Mouse (Mus musculus): ENCODE data around the gene Nxn. TPM values are rescaled to one million over a fixed set of nuclear protein-coding genes. Genes with fewer than 3 reads are reported as not detected.

Gene Nxn
- total and polyA plus RNA-seq, 3 experiments: 4.4 to 5.0 (median 4.8) TPM

GRCm38 (mm10) chr11:76255431-76256001 lies 143.4 kb downstream of the Nxn start:
- no peaks in the 10 kb centered on the region for H3K9me3 ChIP-seq (replicated peaks)
- H3K4me1 ChIP-seq (ENCODE audit: insufficient read depth, low read depth, low read length): no peaks in the 10 kb centered on the region
- no peak overlapping the region for H3K4me3 ChIP-seq (ENCODE audit: low read depth, low read length)
- TF ChIP-seq GATA1 (IDR thresholded peaks at IDR 0.05; ENCODE audit: borderline replicate concordance, low read length) (no peak), CTCF (IDR thresholded peaks at IDR 0.05; ENCODE audit: low read depth, low read length) (no peak), TAL1 (conservative IDR thresholded peaks at IDR 0.05; ENCODE audit: low read depth, low read length) (no peak), GATA2 (IDR thresholded peaks at IDR 0.05; ENCODE audit: borderline replicate concordance, low read depth, low read length) (no peak), POLR2AphosphoS5 (IDR thresholded peaks at IDR 0.05; ENCODE audit: insufficient replicate concordance, low read depth, low read length) (no peak)
- H3K36me3 ChIP-seq (replicated peaks): peaks cover 54% of the 10 kb centered on the region
- ATAC-seq (ENCODE audit: extremely low read depth, insufficient number of reproducible peaks, low FRiP score, poor library complexity, severe bottlenecking) (no peak), DNase-seq (ENCODE audit: low spot score) (no peak)
- no peaks in the 10 kb centered on the region for H3K27me3 ChIP-seq (ENCODE audit: insufficient read depth, low read length)

DNA sequence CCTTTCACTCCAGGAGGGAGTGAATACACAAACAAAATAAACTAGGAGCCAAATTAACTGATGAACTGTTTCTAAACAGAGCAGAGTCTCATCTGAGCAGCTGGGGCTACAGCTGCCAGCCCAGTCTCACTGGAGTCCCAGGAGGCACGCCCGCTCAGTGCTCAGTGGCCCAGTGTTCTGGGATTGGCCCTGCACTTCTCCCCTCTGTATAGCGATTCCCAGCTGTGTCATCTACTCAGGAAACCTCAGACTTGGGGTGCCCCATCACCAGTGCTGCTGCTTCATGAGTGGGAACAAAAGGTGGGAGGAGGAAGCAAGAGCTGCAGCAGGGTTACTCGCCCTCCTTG lies 145.0 kb downstream of the Nxn start:
- no peaks in the 10 kb centered on the region for H3K27me3 ChIP-seq (ENCODE audit: insufficient read depth, low read length)
- H3K9me3 ChIP-seq (replicated peaks): no peaks in the 10 kb centered on the region
- no peak for TF ChIP-seq GATA1 (IDR thresholded peaks at IDR 0.05; ENCODE audit: borderline replicate concordance, low read length)
- no peak for TF ChIP-seq GATA2 (IDR thresholded peaks at IDR 0.05; ENCODE audit: borderline replicate concordance, low read depth, low read length)
- TF ChIP-seq TAL1 (conservative IDR thresholded peaks at IDR 0.05; ENCODE audit: low read depth, low read length): no peak
- ATAC-seq (ENCODE audit: extremely low read depth, insufficient number of reproducible peaks, low FRiP score, poor library complexity, severe bottlenecking) (no peak), DNase-seq (ENCODE audit: low spot score) (no peak)
- H3K4me1 ChIP-seq (ENCODE audit: insufficient read depth, low read depth, low read length): no peaks in the 10 kb centered on the region
- H3K4me3 ChIP-seq (ENCODE audit: low read depth, low read length): no peak overlapping the region
- H3K36me3 ChIP-seq (replicated peaks): peaks cover 71% of the 10 kb centered on the region

DNA sequence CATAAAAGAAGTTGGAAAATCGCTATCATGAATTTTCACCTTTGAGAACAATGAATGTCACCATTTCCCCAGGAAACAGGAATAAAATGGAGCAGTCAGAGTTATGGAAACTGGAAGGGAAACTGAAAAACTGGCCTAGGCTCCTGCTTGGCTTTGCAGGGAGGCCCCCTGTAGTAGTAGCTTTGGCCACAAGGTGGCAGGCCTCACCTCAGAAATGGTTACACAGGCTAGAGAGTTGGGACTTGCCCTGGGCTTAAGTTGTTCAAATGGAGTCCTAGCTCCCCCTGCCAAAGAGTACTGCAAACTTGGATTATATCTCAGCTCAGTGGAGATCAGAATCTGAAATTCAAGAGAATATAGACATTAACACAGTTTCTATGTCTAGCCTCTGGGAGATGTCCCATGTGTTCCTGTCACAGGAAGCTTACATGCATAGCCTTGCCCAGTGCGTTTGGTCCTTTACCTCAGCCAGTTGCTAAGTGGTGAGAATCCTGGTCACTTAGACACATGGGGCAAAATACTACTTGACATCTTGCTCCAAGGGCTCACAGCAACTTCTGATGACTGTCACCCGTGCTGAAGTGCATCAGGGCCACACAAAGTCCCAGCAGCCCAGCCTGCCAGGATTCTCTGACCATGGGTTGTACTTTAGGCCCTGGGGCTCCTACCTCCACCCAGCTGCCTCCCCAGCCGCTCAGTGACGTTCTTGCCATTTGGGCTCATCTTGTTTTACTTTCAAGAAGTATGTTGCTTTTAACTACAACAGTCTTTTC lies 145.6 kb downstream of the Nxn start:
- Histone ChIP-seq H3K27me3 (ENCODE audit: insufficient read depth, low read length) (no peaks in the 10 kb centered on the region), H3K4me3 (ENCODE audit: low read depth, low read length) (no peak overlapping the region), H3K4me1 (ENCODE audit: insufficient read depth, low read depth, low read length) (no peaks in the 10 kb centered on the region), H3K36me3 (replicated peaks) (peaks cover 74% of the 10 kb centered on the region), H3K9me3 (replicated peaks) (no peaks in the 10 kb centered on the region)
- TF ChIP-seq CTCF (IDR thresholded peaks at IDR 0.05; ENCODE audit: low read depth, low read length): peak; percentile 55
- no peak for TF ChIP-seq GATA1 (IDR thresholded peaks at IDR 0.05; ENCODE audit: borderline replicate concordance, low read length)
- no peak for TF ChIP-seq GATA2 (IDR thresholded peaks at IDR 0.05; ENCODE audit: borderline replicate concordance, low read depth, low read length)
- no peak for TF ChIP-seq POLR2AphosphoS5 (IDR thresholded peaks at IDR 0.05; ENCODE audit: insufficient replicate concordance, low read depth, low read length)
- no peak for ATAC-seq (ENCODE audit: extremely low read depth, insufficient number of reproducible peaks, low FRiP score, poor library complexity, severe bottlenecking)
- DNase-seq (ENCODE audit: low spot score): peak; percentile 39

DNA sequence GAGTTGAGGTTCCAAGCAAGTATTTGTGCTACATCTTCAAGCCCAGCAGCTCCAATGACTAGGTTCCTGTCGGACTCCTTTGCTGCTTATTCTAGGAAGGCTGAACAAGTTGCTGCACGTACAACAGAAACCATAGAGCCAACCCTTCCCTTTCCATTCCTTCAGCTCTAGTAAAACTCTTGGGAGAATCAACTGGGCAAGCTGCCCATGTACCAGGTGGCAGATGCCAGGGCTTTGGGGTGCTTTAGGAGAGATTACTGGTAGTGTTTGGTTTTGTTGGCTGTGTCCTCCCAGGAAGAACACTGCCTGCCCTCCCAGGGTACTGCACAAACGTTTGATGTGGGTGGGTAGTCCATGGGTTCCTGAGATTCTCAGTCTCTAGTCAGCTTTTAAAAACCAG lies 146.9 kb downstream of the Nxn start:
- Histone ChIP-seq H3K4me3 (ENCODE audit: low read depth, low read length) (no peak overlapping the region), H3K4me1 (ENCODE audit: insufficient read depth, low read depth, low read length) (no peaks in the 10 kb centered on the region), H3K9me3 (replicated peaks) (no peaks in the 10 kb centered on the region), H3K36me3 (replicated peaks) (peaks cover 80% of the 10 kb centered on the region), H3K27me3 (ENCODE audit: insufficient read depth, low read length) (no peaks in the 10 kb centered on the region)
- TF ChIP-seq CTCF (IDR thresholded peaks at IDR 0.05; ENCODE audit: low read depth, low read length) (no peak), POLR2AphosphoS5 (IDR thresholded peaks at IDR 0.05; ENCODE audit: insufficient replicate concordance, low read depth, low read length) (no peak), GATA2 (IDR thresholded peaks at IDR 0.05; ENCODE audit: borderline replicate concordance, low read depth, low read length) (no peak), GATA1 (IDR thresholded peaks at IDR 0.05; ENCODE audit: borderline replicate concordance, low read length) (no peak), TAL1 (conservative IDR thresholded peaks at IDR 0.05; ENCODE audit: low read depth, low read length) (no peak)
- DNase-seq (ENCODE audit: low spot score): no peak
- ATAC-seq (ENCODE audit: extremely low read depth, insufficient number of reproducible peaks, low FRiP score, poor library complexity, severe bottlenecking): no peak

DNA sequence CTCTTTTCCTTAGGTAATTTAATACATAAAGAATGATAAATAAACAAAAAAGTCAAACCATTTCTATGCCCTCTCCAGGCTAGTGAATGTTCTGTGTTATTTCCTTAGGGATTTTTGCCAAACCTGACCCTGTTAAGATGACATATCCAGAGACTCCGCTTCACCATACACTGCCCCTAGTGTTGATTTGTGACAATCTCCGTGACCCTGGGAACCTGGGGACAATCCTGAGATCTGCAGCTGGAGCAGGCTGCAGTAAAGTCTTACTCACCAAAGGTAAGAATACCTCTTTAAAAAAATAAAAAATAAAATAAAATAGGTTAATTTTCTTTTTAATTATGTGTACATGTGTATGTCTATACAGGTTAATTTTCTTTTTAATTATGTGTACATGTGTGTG lies 151.7 kb downstream of the Nxn start:
- H3K36me3 ChIP-seq (replicated peaks): peaks cover 70% of the 10 kb centered on the region
- no peak for TF ChIP-seq GATA2 (IDR thresholded peaks at IDR 0.05; ENCODE audit: borderline replicate concordance, low read depth, low read length)
- no peak for TF ChIP-seq TAL1 (conservative IDR thresholded peaks at IDR 0.05; ENCODE audit: low read depth, low read length)
- TF ChIP-seq CTCF (IDR thresholded peaks at IDR 0.05; ENCODE audit: low read depth, low read length): no peak
- TF ChIP-seq POLR2AphosphoS5 (IDR thresholded peaks at IDR 0.05; ENCODE audit: insufficient replicate concordance, low read depth, low read length): no peak
- TF ChIP-seq GATA1 (IDR thresholded peaks at IDR 0.05; ENCODE audit: borderline replicate concordance, low read length): no peak
- H3K27me3 ChIP-seq (ENCODE audit: insufficient read depth, low read length): no peaks in the 10 kb centered on the region
- H3K9me3 ChIP-seq (replicated peaks): no peaks in the 10 kb centered on the region
- H3K4me3 ChIP-seq (ENCODE audit: low read depth, low read length): no peak overlapping the region
- ATAC-seq (ENCODE audit: extremely low read depth, insufficient number of reproducible peaks, low FRiP score, poor library complexity, severe bottlenecking) (no peak), DNase-seq (ENCODE audit: low spot score) (no peak)
- H3K4me1 ChIP-seq (ENCODE audit: insufficient read depth, low read depth, low read length): peaks cover 25% of the 10 kb centered on the region

GRCm38 (mm10) chr11:76246439-76246838 lies 152.5 kb downstream of the Nxn start:
- Histone ChIP-seq H3K4me3 (ENCODE audit: low read depth, low read length) (no peak overlapping the region), H3K27me3 (ENCODE audit: insufficient read depth, low read length) (no peaks in the 10 kb centered on the region), H3K4me1 (ENCODE audit: insufficient read depth, low read depth, low read length) (peaks cover 27% of the 10 kb centered on the region), H3K36me3 (replicated peaks) (peaks cover 64% of the 10 kb centered on the region), H3K9me3 (replicated peaks) (no peaks in the 10 kb centered on the region)
- ATAC-seq (ENCODE audit: extremely low read depth, insufficient number of reproducible peaks, low FRiP score, poor library complexity, severe bottlenecking): no peak
- no peak for DNase-seq (ENCODE audit: low spot score)
- no peak for TF ChIP-seq CTCF (IDR thresholded peaks at IDR 0.05; ENCODE audit: low read depth, low read length)
- no peak for TF ChIP-seq POLR2AphosphoS5 (IDR thresholded peaks at IDR 0.05; ENCODE audit: insufficient replicate concordance, low read depth, low read length)
- TF ChIP-seq GATA1 (IDR thresholded peaks at IDR 0.05; ENCODE audit: borderline replicate concordance, low read length): no peak
- no peak for TF ChIP-seq TAL1 (conservative IDR thresholded peaks at IDR 0.05; ENCODE audit: low read depth, low read length)
- no peak for TF ChIP-seq GATA2 (IDR thresholded peaks at IDR 0.05; ENCODE audit: borderline replicate concordance, low read depth, low read length)
